Mouse (Mus musculus): Measurements from ENCODE around the gene Col25a1.

Gene Col25a1

DNA sequence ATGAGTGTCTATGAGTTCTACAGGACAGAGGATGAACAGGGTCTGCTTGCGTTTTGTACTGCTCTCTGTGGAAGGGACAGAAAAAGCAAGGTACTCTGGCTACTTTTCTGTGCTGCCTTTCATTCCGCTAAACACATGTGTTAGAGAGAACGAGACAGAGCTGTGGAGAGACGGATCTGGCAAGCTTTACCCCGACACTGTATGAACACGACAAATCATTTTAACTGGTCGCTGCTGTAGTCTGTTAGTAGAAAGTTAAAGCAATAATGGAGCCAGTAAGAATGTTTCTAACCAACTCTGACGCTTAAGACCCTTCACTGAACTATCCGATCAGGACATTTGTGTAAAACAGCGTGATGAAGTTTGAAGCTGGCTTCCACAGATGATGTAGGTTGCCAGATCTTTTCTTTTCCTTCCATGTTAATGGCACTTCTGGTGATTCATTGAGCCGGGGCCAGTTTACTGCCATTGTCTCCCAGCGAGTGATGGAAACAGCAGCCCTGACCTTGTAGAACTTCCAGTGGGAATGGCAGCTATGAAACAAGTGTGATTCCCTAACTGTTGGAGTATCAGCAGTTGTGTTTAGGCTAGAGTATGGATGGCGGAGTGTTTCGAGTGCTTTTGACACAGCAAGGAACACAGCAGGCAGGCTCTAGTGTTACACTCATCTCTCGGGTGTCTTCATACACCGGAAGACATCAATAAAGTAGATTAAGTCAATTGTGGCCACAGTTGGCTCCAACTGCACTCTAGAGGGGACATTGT lies 437.2 kb downstream of the Col25a1 start:
- DNase-seq (ENCODE audit: low read depth, low spot score), result no peak

DNA sequence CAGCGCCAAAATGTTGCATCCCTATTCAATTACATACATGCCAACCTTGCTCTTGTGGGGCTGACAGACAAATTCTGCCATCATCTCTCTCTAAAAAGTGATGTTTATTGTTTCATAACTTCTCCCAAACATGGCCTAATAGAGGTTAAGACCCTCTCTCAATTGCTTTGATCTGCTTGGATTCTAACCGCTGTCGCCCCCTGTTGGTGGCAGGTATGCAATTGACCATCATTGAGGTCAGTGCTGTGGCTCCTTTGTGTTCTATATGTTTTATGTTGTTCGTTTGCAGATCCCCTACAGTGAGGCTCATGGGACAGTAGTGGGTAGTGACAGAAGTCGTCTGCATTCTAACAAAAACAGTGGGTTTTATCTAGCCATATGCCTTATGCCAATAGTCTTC lies 441.9 kb downstream of the Col25a1 start:
- no peak for DNase-seq (ENCODE audit: low read depth, low spot score)

DNA sequence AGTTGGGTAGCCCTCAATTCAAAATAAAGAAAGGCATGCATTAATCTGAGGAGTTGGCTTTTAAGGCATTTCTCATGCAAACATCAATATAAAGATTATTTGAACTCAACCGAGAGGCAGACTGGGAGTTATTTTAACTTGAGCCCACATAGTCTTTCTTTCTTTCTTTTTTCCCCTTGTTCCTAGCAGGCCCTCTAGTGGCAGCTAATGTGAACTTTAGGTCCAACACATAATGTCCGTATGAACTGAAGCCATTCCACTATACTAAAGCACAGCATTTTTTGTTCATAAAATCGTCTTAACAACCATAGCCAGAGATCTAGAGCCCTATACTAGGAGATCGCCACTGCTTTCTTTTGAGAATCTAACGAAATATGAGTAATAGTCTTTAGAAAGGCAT lies 443.4 kb downstream of the Col25a1 start:
- no peak for DNase-seq (ENCODE audit: low read depth, low spot score)

DNA sequence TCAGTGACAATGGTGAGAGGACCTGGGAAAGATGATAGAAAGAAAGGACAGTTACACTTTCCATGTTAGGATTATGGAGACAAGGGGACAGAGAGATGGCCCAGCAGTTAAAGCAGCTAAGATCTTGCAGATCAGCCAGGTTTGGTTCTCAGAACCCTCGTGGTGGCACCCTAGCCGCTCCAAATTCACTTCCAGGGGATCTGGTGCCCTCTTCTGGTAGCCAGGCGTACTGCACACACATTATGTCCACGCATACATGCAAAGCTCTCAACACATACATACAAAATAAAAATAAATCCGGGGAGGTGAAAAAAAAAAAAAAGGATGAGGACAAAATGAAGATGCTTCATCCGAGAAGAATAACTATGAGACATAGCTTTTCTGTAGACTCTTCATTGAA lies 445.4 kb downstream of the Col25a1 start:
- no peak for DNase-seq (ENCODE audit: low read depth, low spot score)

DNA sequence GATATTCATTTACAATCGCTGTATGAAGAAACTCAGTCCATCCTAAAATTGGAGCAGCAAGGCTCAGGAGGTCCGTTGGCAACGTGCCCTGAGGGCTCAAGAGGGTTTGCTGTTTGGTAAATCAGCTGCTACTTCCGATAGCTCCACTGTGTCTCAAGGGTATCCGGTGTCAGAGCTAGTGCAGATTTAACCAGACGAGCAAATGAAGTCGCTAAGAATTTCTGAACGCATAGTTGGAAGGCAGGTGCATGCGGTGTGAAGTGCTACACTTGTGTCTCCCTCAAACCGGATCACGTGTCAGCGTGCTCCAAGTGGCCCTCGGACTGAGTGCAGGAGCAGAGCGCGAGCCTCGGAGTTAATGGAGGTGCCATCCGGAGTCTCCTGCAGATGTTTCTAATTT lies 448.2 kb downstream of the Col25a1 start:
- DNase-seq (ENCODE audit: low read depth, low spot score), result no peak

DNA sequence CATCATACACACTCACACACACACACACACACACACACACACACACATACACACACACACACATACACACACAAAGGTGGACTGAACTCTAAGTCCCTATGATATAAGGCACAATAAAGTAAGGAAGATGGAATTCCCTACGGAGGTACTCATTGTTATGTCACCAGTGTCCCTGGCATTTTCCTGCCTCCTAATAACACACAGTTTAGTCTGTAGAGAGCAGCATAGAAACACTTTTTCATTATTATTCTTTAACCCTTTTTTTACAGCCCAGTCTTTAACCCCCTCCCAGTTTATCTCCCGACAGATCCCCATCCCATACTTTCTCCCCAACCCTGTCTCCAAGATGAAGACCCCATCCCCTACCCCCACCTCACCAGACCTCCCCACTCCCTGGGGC lies 450.3 kb downstream of the Col25a1 start:
- no peak for DNase-seq (ENCODE audit: low read depth, low spot score)

DNA sequence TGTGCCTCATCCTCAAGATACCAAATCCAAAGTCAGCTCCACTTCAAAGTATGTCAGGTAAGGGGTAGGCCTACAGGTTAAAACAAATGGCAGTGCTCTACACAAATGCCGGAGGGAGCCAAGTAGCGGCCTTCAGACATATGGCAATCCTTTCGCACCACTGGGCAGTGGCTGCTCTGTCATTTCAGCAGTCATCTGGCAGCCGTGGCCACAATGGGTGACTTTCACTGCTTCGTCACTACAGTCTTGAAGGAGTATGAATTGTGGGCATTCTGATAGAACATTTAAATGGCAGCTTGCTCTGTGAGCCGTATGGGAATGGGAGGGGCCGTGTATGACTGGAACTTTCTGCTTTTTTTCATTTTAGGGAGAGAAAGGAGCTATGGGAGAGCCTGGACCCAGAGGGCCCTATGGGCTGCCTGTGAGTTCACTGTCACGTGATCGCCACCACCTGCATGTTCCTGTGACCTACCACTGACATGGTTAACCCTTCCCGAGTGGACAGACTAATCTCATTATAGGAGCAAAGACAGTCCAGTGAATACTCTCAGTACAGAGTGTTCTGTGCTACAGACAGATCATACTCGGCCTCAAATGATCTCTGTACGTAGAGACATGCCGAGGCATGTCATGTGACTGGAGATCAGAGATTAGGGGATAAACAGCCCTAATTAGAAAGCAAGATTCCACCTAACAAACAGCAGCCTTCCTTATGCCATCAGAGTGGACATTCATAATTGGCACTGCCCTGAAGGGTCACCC lies 451.8 kb downstream of the Col25a1 start:
- no peak for DNase-seq (ENCODE audit: low read depth, low spot score)

DNA sequence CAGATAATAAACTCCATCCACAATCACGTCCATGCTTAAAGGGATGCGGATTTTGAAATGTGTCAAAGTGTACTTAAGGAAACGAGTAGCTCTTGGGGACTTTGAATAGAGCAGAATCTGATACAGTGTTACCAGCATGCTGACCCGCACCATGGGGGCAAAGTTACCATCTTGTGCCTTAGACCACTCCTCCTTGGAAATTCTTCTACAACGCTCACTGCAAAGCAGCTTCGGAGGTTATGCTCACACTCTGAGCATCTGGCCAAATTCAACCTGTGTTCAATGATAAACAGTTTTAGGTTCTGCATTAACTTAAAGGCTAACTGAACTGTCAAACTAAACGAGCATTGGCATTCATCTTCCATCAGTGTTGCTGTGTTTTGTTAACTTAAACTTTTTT lies 452.7 kb downstream of the Col25a1 start:
- no peak for DNase-seq (ENCODE audit: low read depth, low spot score)

DNA sequence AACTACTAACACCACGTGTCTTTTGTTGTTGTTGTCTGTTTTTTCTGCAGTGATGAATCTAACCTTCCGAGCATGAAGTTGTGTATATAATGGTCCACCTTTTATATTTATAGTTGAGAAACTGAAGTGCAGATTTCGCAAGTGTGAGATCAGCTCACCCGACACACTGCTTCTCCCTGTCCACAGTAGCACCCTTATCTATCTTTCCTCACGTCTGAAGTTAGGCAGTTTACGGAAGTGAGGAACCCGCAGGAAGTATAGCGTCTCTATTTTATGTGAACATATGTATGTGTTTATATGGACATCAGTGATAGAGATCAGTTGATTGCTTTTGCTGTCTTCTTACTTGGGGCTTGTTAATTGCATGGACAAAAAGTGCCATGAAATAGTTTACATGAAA lies 463.7 kb downstream of the Col25a1 start:
- DNase-seq (ENCODE audit: low read depth, low spot score), result no peak

DNA sequence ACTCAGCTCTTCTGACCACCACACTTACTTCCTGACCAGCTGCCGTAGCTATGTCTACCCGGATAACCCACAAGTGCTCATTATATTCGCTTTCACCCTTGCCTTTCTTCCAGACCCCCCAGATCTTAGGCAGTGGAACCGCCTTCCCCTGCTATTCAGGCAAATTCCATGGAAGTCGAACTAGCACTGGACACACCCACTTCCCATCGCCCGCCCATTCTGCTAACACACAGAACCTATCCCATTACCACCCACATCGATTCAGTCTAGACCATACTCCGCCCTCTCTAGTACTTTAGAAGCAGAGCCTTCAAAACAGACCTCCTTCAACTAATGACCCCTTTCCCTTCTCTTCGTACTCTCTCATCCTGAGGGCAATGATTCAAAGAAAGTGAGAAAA lies 470.2 kb downstream of the Col25a1 start:
- no peak for DNase-seq (ENCODE audit: low read depth, low spot score)

DNA sequence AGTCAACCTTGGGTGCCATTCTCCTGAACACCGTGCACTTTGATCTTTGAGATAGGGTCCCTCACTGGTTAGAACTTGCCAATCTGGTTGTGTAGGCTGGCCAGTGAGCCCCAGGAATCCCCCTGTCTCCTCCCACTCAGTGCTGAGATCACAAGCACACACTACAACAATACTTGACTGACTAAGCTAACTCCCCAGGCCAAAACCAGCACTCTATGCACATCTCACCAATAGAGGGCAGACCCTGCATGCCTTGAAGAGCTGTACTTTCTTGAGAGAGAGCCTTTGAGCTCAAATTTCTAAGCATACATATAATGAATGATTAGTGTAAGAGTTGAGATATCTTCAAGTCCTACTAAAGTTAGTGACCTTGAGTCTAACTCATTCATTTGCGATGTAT lies 476.6 kb downstream of the Col25a1 start:
- peak; percentile 4 for DNase-seq (ENCODE audit: low read depth, low spot score)

DNA sequence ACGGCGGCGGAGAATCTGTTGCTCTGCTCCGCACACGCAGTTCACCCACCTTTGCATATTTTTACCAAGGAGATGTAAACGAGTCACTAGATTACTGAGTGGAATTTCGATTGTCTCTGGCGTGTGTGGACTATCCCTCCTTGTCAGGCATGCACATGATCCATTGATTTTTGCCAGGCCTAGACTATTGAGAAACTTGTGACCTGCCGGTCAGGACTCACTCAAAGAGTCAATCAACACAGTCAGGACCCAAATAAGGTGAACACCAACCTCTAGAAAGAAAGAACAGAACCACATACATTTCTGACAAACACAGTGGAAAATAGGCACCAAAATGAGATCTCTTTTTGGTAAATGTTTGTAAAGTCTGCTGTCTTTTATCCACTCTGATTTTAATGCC lies 483.1 kb downstream of the Col25a1 start:
- no peak for DNase-seq (ENCODE audit: low read depth, low spot score)

DNA sequence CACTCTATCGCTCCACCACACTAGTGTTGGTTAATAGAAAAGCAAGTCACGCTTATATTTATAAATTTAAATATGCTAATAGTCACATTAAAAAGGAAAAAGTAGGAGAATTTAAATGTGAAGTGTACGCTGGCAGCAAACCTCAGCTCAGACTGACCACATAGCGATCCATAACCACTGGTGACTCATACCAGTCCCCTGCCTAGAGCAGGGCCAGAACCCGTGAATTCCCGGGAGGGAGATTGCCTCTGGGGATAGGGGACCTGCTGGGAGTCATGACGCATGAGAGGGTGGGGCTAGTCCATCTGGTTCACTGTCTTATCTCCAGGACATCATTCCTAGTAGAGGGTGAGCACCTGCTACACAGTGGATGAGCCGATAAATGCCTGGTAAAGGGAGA lies 484.3 kb downstream of the Col25a1 start:
- no peak for DNase-seq (ENCODE audit: low read depth, low spot score)

DNA sequence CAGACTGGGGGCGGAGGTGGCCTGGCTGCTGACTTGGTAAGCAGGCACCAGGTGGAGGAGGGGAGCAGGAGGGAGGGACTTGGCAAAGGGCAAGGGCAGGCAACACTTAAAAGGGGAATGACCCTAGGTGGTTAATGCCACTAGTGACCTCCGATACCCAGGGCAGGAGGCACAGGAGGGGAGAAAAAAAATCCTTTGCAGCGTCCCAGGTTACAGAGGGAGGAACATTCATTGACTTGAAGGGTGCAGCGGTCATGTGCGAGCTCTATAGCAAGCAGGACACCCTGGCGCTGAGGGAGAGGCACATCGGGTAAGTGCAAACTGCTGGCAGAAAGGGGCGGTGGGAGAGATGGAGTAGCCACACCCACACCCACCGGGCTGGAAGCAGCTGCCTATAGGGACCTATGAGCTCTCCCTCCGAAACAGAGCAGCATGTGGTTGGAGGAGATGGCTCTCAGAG lies 486.2 kb downstream of the Col25a1 start, which contains the start of gene Etnppl:
Etnppl (plus strand) TSS at position 10 of the 460 bp plus-strand sequence.
- no peak for DNase-seq (ENCODE audit: low read depth, low spot score)

DNA sequence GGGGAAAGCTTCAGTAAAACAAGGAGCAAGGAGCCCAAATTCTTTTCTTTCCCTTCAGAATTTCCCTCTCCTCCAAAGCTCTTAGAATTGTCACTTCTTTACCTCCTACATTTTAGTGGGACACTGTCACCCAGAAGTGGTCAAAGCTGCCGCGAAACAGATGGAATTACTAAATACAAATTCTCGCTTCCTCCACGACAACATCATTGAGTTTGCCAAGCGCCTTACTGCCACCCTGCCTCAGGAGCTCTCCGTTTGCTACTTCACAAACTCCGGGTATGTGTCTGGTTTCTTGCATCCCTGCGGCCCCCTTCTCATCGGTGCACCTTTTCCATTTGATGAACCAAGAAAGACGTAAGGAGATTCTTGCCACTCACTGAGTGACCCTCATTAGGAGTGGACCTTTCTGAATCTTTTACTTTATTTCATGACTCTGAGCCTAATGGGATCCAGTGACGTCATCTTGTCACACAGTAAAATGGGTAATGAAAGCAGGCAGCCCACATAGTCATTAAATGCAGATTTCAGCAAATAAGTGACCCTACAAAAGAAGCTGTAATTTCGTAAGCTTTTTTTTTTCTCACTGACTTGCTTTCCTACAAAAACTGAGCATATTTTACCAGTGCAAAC lies 489.3 kb downstream of the Col25a1 start:
- no peak for DNase-seq (ENCODE audit: low read depth, low spot score)

DNA sequence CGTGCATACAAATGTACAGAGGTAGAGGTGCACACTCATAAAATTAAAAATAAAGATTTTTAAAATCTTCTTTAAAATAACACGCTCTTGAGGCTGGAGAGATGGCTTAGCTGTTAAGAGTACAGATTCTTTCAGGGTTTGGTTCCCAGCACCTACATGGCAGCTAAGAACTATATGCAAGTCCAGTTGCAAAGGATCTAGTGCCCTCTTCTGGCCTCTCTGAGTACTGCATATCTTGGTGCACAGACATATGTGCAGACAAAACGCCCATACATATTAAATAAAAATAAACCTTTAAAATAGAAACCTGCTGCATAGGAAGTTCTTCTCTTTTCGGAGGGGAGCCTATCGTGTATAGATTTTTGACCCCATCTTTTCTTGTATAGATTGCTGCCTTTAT lies 497.1 kb downstream of the Col25a1 start:
- DNase-seq (ENCODE audit: low read depth, low spot score), result no peak

DNA sequence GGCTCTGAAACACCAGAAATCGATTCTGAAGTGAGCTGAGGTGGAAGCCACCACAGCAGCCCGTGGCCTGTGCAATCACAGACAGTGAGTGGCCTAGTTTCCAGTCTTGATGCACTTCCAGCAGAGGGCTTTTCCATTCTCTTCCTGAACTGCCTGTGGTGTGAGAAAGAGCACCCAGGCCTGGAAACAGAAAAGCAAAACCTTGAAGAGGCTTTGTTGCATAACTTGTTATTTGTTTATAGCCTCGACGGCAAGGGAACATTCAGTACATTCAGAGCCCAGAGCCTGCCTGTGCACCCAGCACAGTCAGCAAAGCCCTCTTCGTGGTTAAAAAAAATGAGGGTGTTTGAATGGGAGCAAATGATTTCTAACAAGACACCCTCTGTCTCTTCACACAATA lies 502.6 kb downstream of the Col25a1 start:
- DNase-seq (ENCODE audit: low read depth, low spot score), result peak; percentile 35

DNA sequence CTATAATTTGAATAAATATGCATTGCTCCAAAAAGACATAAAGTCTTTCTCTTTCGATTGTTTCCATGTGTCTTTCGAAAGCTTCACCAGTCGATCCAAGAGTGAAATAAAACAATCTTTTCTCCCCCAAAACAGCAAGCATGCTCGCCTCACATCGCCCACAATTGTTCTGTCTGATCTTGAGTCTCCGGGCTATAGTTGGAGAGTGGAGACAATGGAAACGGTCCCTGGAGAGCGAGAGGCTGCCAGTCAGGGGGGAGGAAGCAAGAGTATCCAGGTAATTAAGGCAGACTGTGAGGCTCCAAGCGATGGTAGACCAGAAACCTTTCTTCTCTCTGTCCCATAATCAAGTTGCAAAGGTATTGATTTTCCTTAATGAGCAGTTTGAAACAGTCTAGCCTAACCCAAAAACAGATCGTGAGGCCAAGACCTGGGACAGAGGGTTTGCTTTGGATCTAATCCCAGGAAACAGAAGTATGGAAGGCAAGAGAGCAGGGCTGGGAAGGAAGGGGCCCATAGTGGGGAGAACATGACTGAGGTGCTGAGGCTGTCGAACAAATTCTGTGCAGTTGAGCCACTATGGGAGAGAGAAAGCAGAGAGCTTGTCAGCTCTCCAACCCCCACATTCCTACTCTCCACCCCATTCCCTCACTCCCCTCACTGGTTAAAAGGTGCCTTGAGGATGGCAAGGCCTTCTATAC lies 515.0 kb downstream of the Col25a1 start:
- DNase-seq (ENCODE audit: low read depth, low spot score), result no peak
